Mouse (Mus musculus): ENCODE results near the gene Dhdh.

DNA sequence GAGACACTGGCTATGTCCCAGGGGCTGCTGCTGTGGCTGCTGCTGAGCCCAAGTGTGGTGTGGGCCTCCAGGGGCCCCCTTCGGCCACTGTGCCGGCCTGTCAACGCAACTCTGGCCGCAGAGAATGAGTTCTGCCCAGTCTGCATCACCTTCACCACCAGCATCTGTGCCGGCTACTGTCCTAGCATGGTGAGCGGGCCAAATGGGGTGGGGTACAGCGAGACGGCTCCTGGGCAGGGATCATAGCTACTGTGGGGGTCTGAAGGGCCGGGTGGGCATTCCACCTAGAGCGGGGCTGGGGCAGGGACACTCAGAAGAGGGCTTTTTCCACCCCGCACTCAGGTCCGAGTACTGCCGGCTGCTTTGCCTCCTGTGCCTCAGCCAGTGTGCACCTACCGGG is 67.4 kb downstream of the Dhdh start:
- TF ChIP-seq CTCF (IDR thresholded peaks at IDR 0.05) = no peak
- TF ChIP-seq POLR2A (IDR thresholded peaks at IDR 0.05; ENCODE audit: insufficient read depth, low read depth, low read length) = no peak
